Mouse (Mus musculus) kidney, adult 2 months (tissue): ENCODE data around the gene Klk1b3.
"Not testable (repeated sequence)": the region's sequence is repeated elsewhere in the genome, so short reads cannot be mapped to it uniquely, and the experiment has no call there.

Experiments
- CTCF ChIP-seq: fragments of 200-500 bp; conservative IDR thresholded peaks from 2 replicates; pipeline ENCODE4 v1.5.1; 2011; ENCODE audit warnings: low read depth, mild to moderate bottlenecking, control low read depth, low read length, moderate library complexity, mixed read lengths; ENCODE audit not compliant: insufficient read depth, insufficient read length
- POLR2A ChIP-seq: fragments of 200-500 bp; IDR thresholded peaks from one replicate; pipeline ENCODE4 v1.6.1; 2011; ENCODE audit warnings: low read depth, low read length, control low read depth

- TF ChIP-seq CTCF, POLR2A: not testable (repeated sequence)
Measured at GRCm38 (mm10) chr7:44221601-44222000, 23.6 kb downstream of the Klk1b3 start.
